Mouse (Mus musculus): ENCODE results near the gene Zfp263.

Gene Zfp263

GRCm38 (mm10) chr16:3743503-3744185, at the start of gene Zfp263:
TSS of gene Zfp263 (plus strand) at chr16:3744093.
- DNase-seq (ENCODE audit: low read depth) = peak; percentile 96

GRCm38 (mm10) chr16:3699281-3699680, 44.6 kb upstream of the Zfp263 start:
- DNase-seq (ENCODE audit: low read depth) = no peak

- no peak for DNase-seq (ENCODE audit: low read depth)
These were observed 43.0 kb upstream of the Zfp263 start for GRCm38 (mm10) chr16:3700893-3701292.

- no peak for DNase-seq (ENCODE audit: low read depth)
These were observed 37.2 kb upstream of the Zfp263 start for GRCm38 (mm10) chr16:3706680-3707079.

GRCm38 (mm10) chr16:3714731-3715130, 29.2 kb upstream of the Zfp263 start:
- DNase-seq (ENCODE audit: low read depth) = no peak

GRCm38 (mm10) chr16:3717980-3718379, 25.9 kb upstream of the Zfp263 start, which contains the start of gene Mefv:
TSS of gene Mefv (minus strand) at chr16:3718097.
- no peak for DNase-seq (ENCODE audit: low read depth)

GRCm38 (mm10) chr16:3723231-3723630, 20.7 kb upstream of the Zfp263 start:
- no peak for DNase-seq (ENCODE audit: low read depth)

- DNase-seq (ENCODE audit: low read depth) = no peak
These were observed 15.7 kb upstream of the Zfp263 start for GRCm38 (mm10) chr16:3727980-3728720.

- DNase-seq (ENCODE audit: low read depth) = no peak
These were observed 11.3 kb upstream of the Zfp263 start for GRCm38 (mm10) chr16:3732612-3733011.

- no peak for DNase-seq (ENCODE audit: low read depth)
These were observed 10.6 kb upstream of the Zfp263 start for GRCm38 (mm10) chr16:3733198-3733732.

- DNase-seq (ENCODE audit: low read depth) = no peak
These were observed 1.4 kb upstream of the Zfp263 start for GRCm38 (mm10) chr16:3742466-3742865.

GRCm38 (mm10) chr16:3744186-3744700, 350 bp downstream of the Zfp263 start:
- no peak for DNase-seq (ENCODE audit: low read depth)

- DNase-seq (ENCODE audit: low read depth) = no peak
These were observed 1.8 kb downstream of the Zfp263 start for GRCm38 (mm10) chr16:3745656-3746055.

GRCm38 (mm10) chr16:3748976-3749375, 5.1 kb downstream of the Zfp263 start:
- no peak for DNase-seq (ENCODE audit: low read depth)

GRCm38 (mm10) chr16:3771603-3772002, 27.7 kb downstream of the Zfp263 start:
- DNase-seq (ENCODE audit: low read depth) = no peak

GRCm38 (mm10) chr16:3776365-3776764, 32.5 kb downstream of the Zfp263 start:
- DNase-seq (ENCODE audit: low read depth) = no peak

GRCm38 (mm10) chr16:3777986-3778385, 34.1 kb downstream of the Zfp263 start:
- no peak for DNase-seq (ENCODE audit: low read depth)

- DNase-seq (ENCODE audit: low read depth) = no peak
These were observed 37.3 kb downstream of the Zfp263 start for GRCm38 (mm10) chr16:3781237-3781636.

- DNase-seq (ENCODE audit: low read depth) = no peak
These were observed 44.5 kb downstream of the Zfp263 start for GRCm38 (mm10) chr16:3788394-3788793.

Data from c-Kit-positive CD71-positive TER-119-negative erythroid progenitor cells, embryonic 14.5 days (primary cell).